Mouse (Mus musculus) embryonic fibroblast, embryonic 13.5 days (primary cell): ENCODE results near the gene Cdhr3.

Experiments
- CTCF ChIP-seq: IDR thresholded peaks from 2 replicates; pipeline ENCODE4 v1.5.1; 2011; ENCODE audit warnings: mild to moderate bottlenecking, control low read depth, low read length, moderate library complexity, borderline replicate concordance; ENCODE audit not compliant: insufficient read depth
- POLR2A ChIP-seq: IDR thresholded peaks from 2 replicates; pipeline ENCODE4 v1.6.1; 2011; ENCODE audit warnings: low read depth, mild to moderate bottlenecking, control low read depth, low read length, moderate library complexity

GRCm38 (mm10) chr12:33007176-33007575, 85.5 kb downstream of the Cdhr3 start:
- no peak for TF ChIP-seq CTCF
- no peak for TF ChIP-seq POLR2A
